Mouse (Mus musculus) thymus, adult 2 months (tissue): Measurements from ENCODE around the gene Fasn. TPM values are rescaled to one million over a fixed set of nuclear protein-coding genes. Genes with fewer than 3 reads are reported as not detected.
"Not testable (repeated sequence)": the region's sequence is repeated elsewhere in the genome, so short reads cannot be mapped to it uniquely, and the experiment has no call there.

Experiments
- DNase-seq: peaks from one replicate; pipeline ENCODE4 v3.0.0; 2021
- H3K27ac ChIP-seq: fragments of 200-500 bp; 2 replicates; pipeline ENCODE4 v1.5.1; 2012; ENCODE audit warnings: low read length, control low read depth; ENCODE audit not compliant: control insufficient read depth, insufficient read depth
- H3K27me3 ChIP-seq: fragments of 200-500 bp; 2 replicates; pipeline ENCODE4 v1.6.1; 2012; ENCODE audit warnings: mild to moderate bottlenecking, low read length, moderate library complexity, mixed read lengths; ENCODE audit not compliant: control insufficient read depth, insufficient read depth
- H3K36me3 ChIP-seq: fragments of 200-500 bp; 2 replicates; pipeline ENCODE4 v1.6.1; 2012; ENCODE audit warnings: mild to moderate bottlenecking, low read length, moderate library complexity; ENCODE audit not compliant: control insufficient read depth, insufficient read depth
- H3K4me1 ChIP-seq: fragments of 200-500 bp; replicated peaks from 2 replicates; pipeline ENCODE4 v1.6.1; 2012; ENCODE audit warnings: low read length; ENCODE audit not compliant: control insufficient read depth, insufficient read depth
- H3K4me3 ChIP-seq: fragments of 200-500 bp; 2 replicates; pipeline ENCODE4 v1.5.1; 2012; ENCODE audit warnings: mild to moderate bottlenecking, low read length, control low read depth, moderate library complexity; ENCODE audit not compliant: control insufficient read depth, insufficient read depth
- CTCF ChIP-seq: fragments of 200-500 bp; IDR thresholded peaks from 2 replicates; pipeline ENCODE4 v1.5.1; 2012; ENCODE audit warnings: mild to moderate bottlenecking, control low read depth, low read length, moderate library complexity, borderline replicate concordance; ENCODE audit not compliant: control insufficient read depth, poor library complexity, insufficient read depth; ENCODE audit errors: extremely low read depth
- POLR2A ChIP-seq: fragments of 200-500 bp; IDR thresholded peaks from 2 replicates; pipeline ENCODE4 v1.6.1; 2012; ENCODE audit warnings: mild to moderate bottlenecking, low read length, control low read depth, moderate library complexity; ENCODE audit not compliant: control insufficient read depth, poor library complexity, insufficient read depth; ENCODE audit errors: extremely low read depth
- WGBS: fragments of 180-500 bp; shearing (Covaris S2); methylation state at CpG from one replicate; pipeline ENCODE4 v1.1.7; 2018; 5-methylcytosine and 5-hydroxymethylcytosine counted together
- polyA plus RNA-seq: library from polyadenylated mRNA; depleted of rRNA; stranded (reverse); fragments of >200 nt; gene quantifications from 2 replicates; pipeline ENCODE4 v1.2.3, GENCODE M21; 2012

Fasn gene
- polyA plus RNA-seq, 1 experiment: 973 TPM

DNA sequence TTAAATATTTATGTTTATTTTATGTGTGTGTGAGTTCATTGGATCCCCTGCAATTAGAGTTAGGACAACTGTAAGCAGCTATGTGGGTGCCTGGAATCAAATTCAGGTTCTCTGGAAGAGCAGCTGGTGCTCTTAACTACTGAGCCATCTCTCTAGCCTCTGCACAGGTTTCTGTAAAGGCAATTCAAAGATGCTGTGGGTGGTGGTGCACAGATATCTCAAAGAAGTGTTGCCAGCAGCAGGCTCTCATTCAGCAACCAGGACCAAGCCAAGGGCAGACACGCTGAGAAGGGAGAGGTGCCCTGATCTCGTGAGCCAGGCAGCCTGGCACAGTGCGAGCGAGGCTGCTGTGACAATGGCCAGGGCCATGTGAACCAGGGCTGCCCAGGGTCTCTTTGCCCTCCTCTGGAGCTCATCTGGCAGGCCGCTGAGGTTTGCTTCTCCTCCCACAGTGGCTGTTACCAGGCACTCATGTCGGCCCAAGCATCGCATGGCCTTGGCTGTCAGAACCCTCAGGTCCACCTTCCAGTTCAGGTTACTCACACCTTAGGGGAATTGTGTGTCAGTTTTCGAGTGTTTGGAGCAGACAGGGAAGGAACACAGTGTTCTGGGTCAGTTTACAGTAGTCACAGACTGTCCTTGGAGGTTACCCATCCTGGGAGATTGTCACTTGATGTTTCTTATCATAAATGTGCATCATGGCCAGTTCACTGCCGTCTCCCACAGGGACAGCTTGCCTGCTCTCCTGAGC, 22.6 kb upstream of the Fasn start:
- H3K36me3 ChIP-seq: no peaks in the 10 kb centered on the region
- 92% methylated on average over 9 of the region's 9 CpGs for WGBS
- no peak overlapping the region for H3K27ac ChIP-seq
- no peak overlapping the region for H3K4me3 ChIP-seq
- DNase-seq: no peak
- TF ChIP-seq CTCF: no peak
- no peak for TF ChIP-seq POLR2A
- peaks cover 9% of the 10 kb centered on the region for H3K4me1 ChIP-seq
- no peaks in the 10 kb centered on the region for H3K27me3 ChIP-seq

DNA sequence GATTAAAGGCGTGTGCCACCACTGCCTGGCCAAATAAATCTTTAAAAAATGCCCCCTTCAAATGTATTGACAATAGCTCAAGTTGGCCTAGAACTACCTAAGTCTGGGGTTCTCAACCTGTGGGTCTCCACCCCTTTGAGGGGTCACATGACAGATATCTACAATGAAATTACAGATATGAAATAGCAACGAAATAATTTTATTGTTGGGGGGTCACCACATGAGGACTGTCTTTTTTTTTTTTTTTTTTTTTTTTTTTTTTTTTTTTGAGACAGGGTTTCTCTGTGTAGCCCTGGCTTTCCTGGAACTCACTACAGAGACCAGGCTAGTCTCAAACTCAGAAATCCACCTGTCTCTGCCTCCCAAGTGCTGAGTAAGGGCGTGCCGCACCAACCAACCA, 20.0 kb upstream of the Fasn start:
- whole genome bisulfite sequencing: 98% methylated on average over 4 of the region's 4 CpGs
- no peak for DNase-seq
- no peaks in the 10 kb centered on the region for H3K27me3 ChIP-seq
- H3K4me1 ChIP-seq: peaks cover 3% of the 10 kb centered on the region
- TF ChIP-seq CTCF (no peak), POLR2A (no peak)
- H3K27ac ChIP-seq: no peak overlapping the region
- H3K36me3 ChIP-seq: no peaks in the 10 kb centered on the region
- H3K4me3 ChIP-seq: no peak overlapping the region

DNA sequence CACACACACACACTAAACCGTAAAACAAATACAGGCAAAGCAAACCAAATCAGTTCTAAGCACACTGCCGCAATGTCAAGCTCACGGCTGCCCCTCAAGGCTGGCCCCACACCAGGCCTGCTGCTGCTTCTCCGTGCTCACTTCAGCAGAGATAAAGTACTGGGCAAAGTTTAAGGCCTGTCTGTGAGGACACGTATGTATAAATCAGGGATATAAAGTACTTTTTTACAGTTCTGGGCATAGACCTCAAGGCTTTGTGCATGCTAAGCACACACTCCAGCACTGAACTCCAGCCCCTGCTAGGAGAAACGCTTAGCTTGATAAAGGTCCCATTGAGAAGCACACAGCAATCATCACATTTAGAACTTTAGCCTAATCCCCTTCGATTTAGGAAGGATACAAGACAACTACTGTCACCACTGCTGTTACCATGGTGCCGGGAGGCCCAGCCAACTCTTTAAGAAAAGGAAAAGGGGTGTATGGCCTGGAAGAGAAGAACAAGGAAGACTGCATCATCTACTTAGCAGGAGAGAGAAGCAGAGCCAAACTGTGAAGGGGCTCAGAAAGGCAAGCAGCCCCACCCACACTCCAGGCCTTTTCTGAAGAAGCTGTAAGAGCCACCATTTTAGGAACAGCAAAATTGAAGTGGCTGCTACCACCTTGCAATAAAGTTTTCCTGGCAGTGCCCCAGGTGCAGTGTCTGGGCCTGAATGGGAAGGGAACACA, 9.4 kb upstream of the Fasn start:
- Histone ChIP-seq H3K4me3 (no peak overlapping the region), H3K36me3 (no peaks in the 10 kb centered on the region), H3K27ac (no peak overlapping the region), H3K4me1 (0 out of 2 replicates have a peak, but pooled peaks cover 2% of the 10 kb centered on the region), H3K27me3 (no peaks in the 10 kb centered on the region)
- WGBS: 92% methylated on average over 8 of the region's 8 CpGs
- TF ChIP-seq POLR2A (no peak), CTCF (no peak)
- DNase-seq: no peak

DNA sequence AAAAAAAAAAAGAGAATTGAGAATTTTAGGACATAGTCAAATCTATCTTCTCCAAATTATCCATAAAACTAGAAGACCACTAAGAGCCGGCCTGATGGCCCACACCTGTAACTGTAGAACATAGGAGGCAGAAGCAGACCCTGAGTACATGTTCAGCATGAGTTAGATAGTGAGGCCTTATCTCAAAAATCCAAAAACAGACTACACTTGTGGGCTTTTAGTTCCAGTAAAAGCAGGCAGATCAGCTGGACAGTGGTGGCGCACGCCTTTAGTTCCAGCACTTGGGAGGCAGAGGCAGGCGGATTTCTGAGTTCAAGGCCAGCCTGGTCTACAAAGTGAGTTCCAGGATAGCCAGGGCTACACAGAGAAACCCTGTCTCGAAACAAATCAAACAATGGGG, 8.6 kb upstream of the Fasn start:
- H3K4me1 ChIP-seq: not testable (repeated sequence)

DNA sequence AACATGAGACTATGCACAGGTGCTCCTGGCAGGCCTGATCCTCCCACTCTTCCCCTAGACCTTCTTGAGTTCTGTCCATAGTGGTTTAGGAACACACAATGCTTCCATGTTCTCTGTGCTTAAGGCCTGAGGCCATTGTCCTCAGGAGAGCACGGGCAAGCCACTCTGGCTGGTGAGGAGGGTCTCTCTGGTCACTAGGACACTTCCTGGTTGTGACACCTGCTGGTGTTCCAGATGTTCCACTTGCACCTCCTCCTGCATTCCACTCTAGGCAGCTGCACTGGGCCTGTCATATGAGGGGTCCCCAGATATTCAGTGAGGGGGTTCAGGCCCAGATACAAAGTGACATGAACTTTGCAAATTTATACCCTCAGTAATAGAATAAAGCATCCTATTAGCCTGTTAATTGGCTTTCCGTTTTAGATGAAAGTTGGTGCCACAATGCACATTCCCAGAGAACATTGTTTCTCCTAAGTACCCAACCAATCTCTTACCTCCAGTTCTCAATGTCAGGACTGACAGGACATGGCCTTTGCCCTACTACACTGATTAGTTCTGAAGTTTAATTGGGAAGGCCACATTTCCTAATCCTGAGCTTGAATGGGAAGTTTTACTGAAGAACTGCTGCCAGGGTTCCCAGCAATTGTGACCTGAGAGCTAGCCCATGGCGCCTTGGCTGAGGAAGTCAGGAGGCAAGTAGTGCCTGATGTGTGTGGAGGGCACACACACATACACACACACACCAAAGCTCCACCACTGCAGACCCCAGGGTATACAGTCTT, 7.5 kb upstream of the Fasn start:
- no peak overlapping the region for H3K4me3 ChIP-seq
- no peaks in the 10 kb centered on the region for H3K36me3 ChIP-seq
- H3K4me1 ChIP-seq: no peaks in the 10 kb centered on the region
- 92% methylated on average over 3 of the region's 3 CpGs for WGBS
- H3K27ac ChIP-seq: no peak overlapping the region
- no peak for DNase-seq
- no peak for TF ChIP-seq POLR2A
- no peak for TF ChIP-seq CTCF
- H3K27me3 ChIP-seq: no peaks in the 10 kb centered on the region

More for the DNA sequence above, 8.6 kb upstream of the Fasn start:
- WGBS: 90% methylated on average over 5 of the region's 5 CpGs
- not testable (repeated sequence) for H3K27ac ChIP-seq, DNase-seq, H3K4me3 ChIP-seq, H3K36me3 ChIP-seq, H3K27me3 ChIP-seq

DNA sequence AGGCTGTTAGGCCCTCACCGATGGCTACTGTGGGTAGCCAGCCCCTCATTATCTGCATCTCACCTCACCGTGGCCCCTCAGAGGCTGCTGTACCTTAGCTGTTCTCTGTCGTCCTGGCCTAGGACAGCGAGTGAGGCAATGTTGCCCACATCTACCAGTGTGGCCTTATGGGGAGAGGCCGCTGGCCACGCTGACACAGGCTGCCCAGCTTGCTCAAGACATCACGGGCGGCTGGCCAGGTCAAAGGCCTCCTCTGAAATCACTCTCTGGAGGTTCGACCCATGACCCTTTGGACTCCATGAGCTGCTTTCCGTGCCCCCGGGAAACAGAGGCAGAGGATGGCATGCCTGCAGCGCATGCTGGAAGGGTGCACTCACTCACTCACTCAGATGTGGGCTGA, 6.3 kb upstream of the Fasn start:
- 96% methylated on average over 12 of the region's 12 CpGs for WGBS
- DNase-seq: no peak
- Histone ChIP-seq H3K27me3 (no peaks in the 10 kb centered on the region), H3K4me1 (peaks cover 6% of the 10 kb centered on the region), H3K27ac (no peak overlapping the region), H3K36me3 (no peaks in the 10 kb centered on the region), H3K4me3 (no peak overlapping the region)
- TF ChIP-seq CTCF (no peak), POLR2A (no peak)
